Mouse (Mus musculus) thymus, adult 2 months (tissue): ENCODE results near the gene Nes.

ENCODE experiments used
- CTCF ChIP-seq: fragments of 200-500 bp; IDR thresholded peaks from 2 replicates; pipeline ENCODE4 v1.5.1; 2012; ENCODE audit warnings: mild to moderate bottlenecking, control low read depth, low read length, moderate library complexity, borderline replicate concordance; ENCODE audit not compliant: control insufficient read depth, poor library complexity, insufficient read depth; ENCODE audit errors: extremely low read depth
- POLR2A ChIP-seq: fragments of 200-500 bp; IDR thresholded peaks from 2 replicates; pipeline ENCODE4 v1.6.1; 2012; ENCODE audit warnings: mild to moderate bottlenecking, low read length, control low read depth, moderate library complexity; ENCODE audit not compliant: control insufficient read depth, poor library complexity, insufficient read depth; ENCODE audit errors: extremely low read depth

- TF ChIP-seq POLR2A = no peak
- TF ChIP-seq CTCF = no peak
These were observed 12.1 kb downstream of the Nes start for GRCm38 (mm10) chr3:87982836-87983601.
